17 mouse cellular contexts compared by ENCODE assay signal in the genomic region with DNA sequence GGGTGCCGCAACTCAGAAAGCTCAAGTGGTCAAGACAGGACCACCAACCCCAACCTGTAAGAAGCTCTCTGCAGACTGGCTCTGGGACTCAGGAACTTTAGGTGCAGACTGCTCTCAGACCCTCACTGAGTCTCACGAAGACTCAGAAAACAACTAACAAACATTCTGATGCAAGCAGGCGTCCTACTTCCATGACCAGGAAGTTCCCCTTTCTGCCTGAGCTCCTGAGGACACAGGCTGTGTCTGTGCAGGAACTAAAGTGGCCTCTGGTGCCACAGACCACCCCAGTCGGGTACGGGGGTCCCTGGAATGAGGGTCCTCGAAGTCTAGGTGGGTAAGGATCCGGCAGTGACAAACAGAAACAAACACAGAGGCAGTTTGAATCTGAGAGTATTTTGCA. TPM values are rescaled to one million over a fixed set of nuclear protein-coding genes. Genes with fewer than 3 reads are reported as not detected.
"Had no signal": no experiment of that assay in that cellular context is flagged by ENCODE, and none has a peak within 500 bp of the region (broad histone marks: within the 10 kb centered on the region; RNA-seq: fewer than 3 reads in every experiment).

No protein-coding gene starts in this region.

- H3K9ac ChIP-seq: liver, embryonic 13.5 days; midbrain, embryonic 13.5 days; neural tube, embryonic 13.5 days had no signal

- H3K27ac ChIP-seq: kidney, postnatal 0 days; layer of hippocampus, adult 2 months; liver, embryonic 13.5 days; midbrain, embryonic 10.5 days; midbrain, embryonic 13.5 days; neural tube, embryonic 13.5 days had no signal

- H3K4me2 ChIP-seq: liver, embryonic 13.5 days; midbrain, embryonic 13.5 days; neural tube, embryonic 13.5 days had no signal

- H3K9me3 ChIP-seq: liver, embryonic 13.5 days; midbrain, embryonic 10.5 days; midbrain, embryonic 13.5 days; neural tube, embryonic 13.5 days had no signal

- DNase-seq: layer of hippocampus, adult 9-11 months; liver, embryonic 13.5 days; lung, adult 2 months; lung, postnatal 14 days; lung, postnatal 4 days; thymus, adult 18-20 months; thymus, postnatal 36 days had no signal

- H3K4me3 ChIP-seq: layer of hippocampus, adult 2 months; liver, embryonic 13.5 days; megakaryocyte, embryonic 14.5 days; midbrain, embryonic 10.5 days; midbrain, embryonic 13.5 days; myocyte; neural tube, embryonic 13.5 days had no signal

- H3K27me3 ChIP-seq: liver, embryonic 13.5 days had no signal

- H3K4me1 ChIP-seq: midbrain, embryonic 10.5 days; midbrain, embryonic 13.5 days had no signal

- H3K36me3 ChIP-seq: liver, embryonic 13.5 days; midbrain, embryonic 10.5 days; midbrain, embryonic 13.5 days; neural tube, embryonic 13.5 days had no signal

- ATAC-seq: midbrain, embryonic 13.5 days; midbrain, embryonic 16.5 days had no signal

RNA-seq across cellular contexts. Expression of a gene that starts 40.8 kb away (rescaled TPM):
- polyA plus RNA-seq: kidney, postnatal 0 days; limb, embryonic 11.5 days; limb, embryonic 14.5 days; midbrain, embryonic 10.5 days; midbrain, embryonic 13.5 days; midbrain, embryonic 16.5 days; myocyte; neural tube, embryonic 13.5 days had no signal
